Mouse (Mus musculus) CD4-positive, CD25-positive, alpha-beta regulatory T cell, adult 2 months (primary cell): ENCODE measurements around the gene Rprd1b.
A peak's percentile ranks its signal among the peaks of the same experiment; 100 is the strongest.

Experiments used
- DNase-seq: peaks from one replicate; pipeline ENCODE4 v3.0.0-alpha.2; 2012; ENCODE audit warnings: low read depth, low spot score

The Rprd1b gene

GRCm38 (mm10) chr2:158174438-158174837 is 146.1 kb downstream of the Rprd1b start:
- DNase-seq, result no peak

GRCm38 (mm10) chr2:158174958-158175357 is 146.7 kb downstream of the Rprd1b start:
- peak; percentile 58 for DNase-seq

- no peak for DNase-seq
These were observed 147.1 kb downstream of the Rprd1b start for GRCm38 (mm10) chr2:158175433-158175832.

- DNase-seq, result no peak
These were observed 148.5 kb downstream of the Rprd1b start for GRCm38 (mm10) chr2:158176763-158177162.

- no peak for DNase-seq
These were observed 149.3 kb downstream of the Rprd1b start for GRCm38 (mm10) chr2:158177574-158177973.

- DNase-seq, result no peak
These were observed 149.8 kb downstream of the Rprd1b start for GRCm38 (mm10) chr2:158178139-158178538.

GRCm38 (mm10) chr2:158178696-158179369 is 150.5 kb downstream of the Rprd1b start:
- DNase-seq, result peak; percentile 79

GRCm38 (mm10) chr2:158179370-158180111 is 151.2 kb downstream of the Rprd1b start:
- DNase-seq, result no peak

GRCm38 (mm10) chr2:158180797-158181196 is 152.5 kb downstream of the Rprd1b start:
- DNase-seq, result peak; percentile 75
